Mouse (Mus musculus) retina, postnatal 7 days (tissue): ENCODE measurements around the gene Cgas.

Experiments
- DNase-seq: peaks from one replicate; pipeline ENCODE4 v3.0.0-alpha.2; 2012; ENCODE audit warnings: low read depth, low spot score

Gene Cgas

GRCm38 (mm10) chr9:78463337-78463736 lies 20.3 kb upstream of the Cgas start:
- no peak for DNase-seq

GRCm38 (mm10) chr9:78457026-78457425 lies 14.0 kb upstream of the Cgas start:
- no peak for DNase-seq

GRCm38 (mm10) chr9:78451382-78451781 lies 8.3 kb upstream of the Cgas start:
- no peak for DNase-seq

- DNase-seq, result no peak
Observed at GRCm38 (mm10) chr9:78450404-78450803, 7.4 kb upstream of the Cgas start.

GRCm38 (mm10) chr9:78447973-78448873 lies 5.2 kb upstream of the Cgas start, which contains the start of the genes Mto1 and Gm17324:
TSS of gene Mto1 (plus strand) at chr9:78448208.
TSS of gene Gm17324 (minus strand) at chr9:78448786.
- DNase-seq, result peak; percentile 91

- no peak for DNase-seq
Observed at GRCm38 (mm10) chr9:78447606-78447972, 4.6 kb upstream of the Cgas start.

GRCm38 (mm10) chr9:78442237-78442578 lies 829 bp downstream of the Cgas start:
- no peak for DNase-seq

- DNase-seq, result no peak
Observed at GRCm38 (mm10) chr9:78439426-78439825, 3.6 kb downstream of the Cgas start.

GRCm38 (mm10) chr9:78432471-78432870 lies 10.6 kb downstream of the Cgas start:
- DNase-seq, result no peak

- DNase-seq, result no peak
Observed at GRCm38 (mm10) chr9:78430486-78430885, 12.6 kb downstream of the Cgas start.

GRCm38 (mm10) chr9:78429551-78429950 lies 13.5 kb downstream of the Cgas start:
- DNase-seq, result no peak

- DNase-seq, result no peak
Observed at GRCm38 (mm10) chr9:78428870-78429432, 14.1 kb downstream of the Cgas start.

- no peak for DNase-seq
Observed at GRCm38 (mm10) chr9:78428185-78428584, 14.9 kb downstream of the Cgas start.

GRCm38 (mm10) chr9:78427362-78427781 lies 15.7 kb downstream of the Cgas start:
- no peak for DNase-seq

GRCm38 (mm10) chr9:78401596-78401995 lies 41.4 kb downstream of the Cgas start:
- DNase-seq, result no peak

GRCm38 (mm10) chr9:78400570-78400969 lies 42.5 kb downstream of the Cgas start:
- no peak for DNase-seq

GRCm38 (mm10) chr9:78396517-78396916 lies 46.5 kb downstream of the Cgas start:
- DNase-seq, result no peak

GRCm38 (mm10) chr9:78395630-78396351 lies 47.2 kb downstream of the Cgas start, which contains the start of gene Ddx43:
TSS of gene Ddx43 (plus strand) at chr9:78395777.
- DNase-seq, result peak; percentile 56

GRCm38 (mm10) chr9:78395244-78395629 lies 47.8 kb downstream of the Cgas start:
- no peak for DNase-seq

- DNase-seq, result no peak
Observed at GRCm38 (mm10) chr9:78394602-78395001, 48.4 kb downstream of the Cgas start.

GRCm38 (mm10) chr9:78393741-78394140 lies 49.3 kb downstream of the Cgas start:
- no peak for DNase-seq

- no peak for DNase-seq
Observed at GRCm38 (mm10) chr9:78389981-78390380, 53.1 kb downstream of the Cgas start.
